Mouse (Mus musculus) embryonic fibroblast, embryonic 13.5 days (primary cell): ENCODE data around the gene Phldb2. TPM values are rescaled to one million over a fixed set of nuclear protein-coding genes. Genes with fewer than 3 reads are reported as not detected.

Experiments used
- H3K27ac ChIP-seq: 2 replicates; pipeline ENCODE4 v1.5.1; 2012; ENCODE audit warnings: low read length, control low read depth, inconsistent platforms; ENCODE audit not compliant: insufficient read depth
- H3K4me1 ChIP-seq: 2 replicates; pipeline ENCODE4 v1.6.1; 2011; ENCODE audit warnings: low read length; ENCODE audit not compliant: control insufficient read depth, insufficient read depth
- H3K4me3 ChIP-seq: 2 replicates; pipeline ENCODE4 v1.5.1; 2011; ENCODE audit warnings: mild to moderate bottlenecking, control low read depth, low read length; ENCODE audit not compliant: insufficient read depth
- CTCF ChIP-seq: IDR thresholded peaks from 2 replicates; pipeline ENCODE4 v1.5.1; 2011; ENCODE audit warnings: mild to moderate bottlenecking, control low read depth, low read length, moderate library complexity, borderline replicate concordance; ENCODE audit not compliant: insufficient read depth
- POLR2A ChIP-seq: IDR thresholded peaks from 2 replicates; pipeline ENCODE4 v1.6.1; 2011; ENCODE audit warnings: low read depth, mild to moderate bottlenecking, control low read depth, low read length, moderate library complexity
- polyA plus RNA-seq: library from polyadenylated mRNA; stranded (reverse); fragments of >200 nt; gene quantifications from 2 replicates; pipeline ENCODE4 v1.2.4, GENCODE M21; 2011; ENCODE audit warnings: low read depth; ENCODE audit not compliant: missing spikeins, insufficient read length

Gene Phldb2
- polyA plus RNA-seq, 1 experiment, result 253 TPM

- Histone ChIP-seq H3K27ac (no peak overlapping the region), H3K4me1 (peaks cover under 1% of the 10 kb centered on the region; the same call in 1 of the 2 replicates), H3K4me3 (no peak overlapping the region)
- TF ChIP-seq POLR2A (no peak), CTCF (peak; percentile 21; the same call in 1 of the 2 replicates)
Observed at GRCm38 (mm10) chr16:45973959-45974686, 20.7 kb upstream of the Phldb2 start.

- TF ChIP-seq POLR2A (no peak), CTCF (no peak)
- Histone ChIP-seq H3K27ac (no peak overlapping the region), H3K4me1 (peaks cover 7% of the 10 kb centered on the region), H3K4me3 (no peak overlapping the region)
Observed at GRCm38 (mm10) chr16:45970187-45970586, 16.8 kb upstream of the Phldb2 start.

GRCm38 (mm10) chr16:45968716-45969115, 15.3 kb upstream of the Phldb2 start:
- TF ChIP-seq CTCF (no peak), POLR2A (no peak)
- Histone ChIP-seq H3K27ac (peak overlapping the region; percentile 65), H3K4me1 (peaks cover 11% of the 10 kb centered on the region), H3K4me3 (no peak overlapping the region)

- TF ChIP-seq CTCF (peak; percentile 65), POLR2A (no peak)
- no peak overlapping the region for H3K27ac ChIP-seq
- peaks cover 16% of the 10 kb centered on the region for H3K4me1 ChIP-seq
Observed at GRCm38 (mm10) chr16:45967471-45967870, 14.1 kb upstream of the Phldb2 start.

GRCm38 (mm10) chr16:45966604-45967003, 13.2 kb upstream of the Phldb2 start:
- no peak for TF ChIP-seq POLR2A
- TF ChIP-seq CTCF, result no peak
- Histone ChIP-seq H3K4me1 (peaks cover 16% of the 10 kb centered on the region), H3K27ac (no peak overlapping the region; the same call in 1 of the 2 replicates), H3K4me3 (no peak overlapping the region)

More at GRCm38 (mm10) chr16:45967471-45967870, 14.1 kb upstream of the Phldb2 start:
- no peak overlapping the region for H3K4me3 ChIP-seq

GRCm38 (mm10) chr16:45964777-45965176, 11.4 kb upstream of the Phldb2 start:
- Histone ChIP-seq H3K27ac (0 out of 2 replicates have a peak overlapping the region, but pooled peaks have one; percentile 0), H3K4me3 (no peak overlapping the region), H3K4me1 (peaks cover 17% of the 10 kb centered on the region)
- TF ChIP-seq POLR2A, result no peak
- TF ChIP-seq CTCF, result no peak

GRCm38 (mm10) chr16:45963837-45964236, 10.4 kb upstream of the Phldb2 start:
- H3K27ac ChIP-seq, result no peak overlapping the region
- H3K4me3 ChIP-seq, result no peak overlapping the region
- TF ChIP-seq POLR2A, result no peak
- no peak for TF ChIP-seq CTCF

GRCm38 (mm10) chr16:45963088-45963487, 9.7 kb upstream of the Phldb2 start:
- Histone ChIP-seq H3K4me1 (peaks cover 10% of the 10 kb centered on the region; the same call in 1 of the 2 replicates), H3K27ac (no peak overlapping the region), H3K4me3 (no peak overlapping the region)
- no peak for TF ChIP-seq POLR2A
- TF ChIP-seq CTCF, result no peak

More at GRCm38 (mm10) chr16:45963837-45964236, 10.4 kb upstream of the Phldb2 start:
- H3K4me1 ChIP-seq, result peaks cover 14% of the 10 kb centered on the region

GRCm38 (mm10) chr16:45960978-45961377, 7.6 kb upstream of the Phldb2 start:
- peaks cover 10% of the 10 kb centered on the region; the same call in 1 of the 2 replicates for H3K4me1 ChIP-seq
- no peak overlapping the region for H3K4me3 ChIP-seq
- TF ChIP-seq POLR2A, result no peak
- no peak for TF ChIP-seq CTCF
- H3K27ac ChIP-seq, result no peak overlapping the region

- no peak overlapping the region for H3K4me3 ChIP-seq
- TF ChIP-seq CTCF (no peak), POLR2A (no peak)
- H3K27ac ChIP-seq, result no peak overlapping the region
- H3K4me1 ChIP-seq, result peaks cover 6% of the 10 kb centered on the region
Observed at GRCm38 (mm10) chr16:45956390-45956950, 3.1 kb upstream of the Phldb2 start.
